Mouse (Mus musculus) monocyte, adult 2 months (primary cell): ENCODE results near the gene Tspan14.

Source experiments
- DNase-seq, 2 experiments: peaks; one replicate each; pipeline ENCODE4 v3.0.0; 2022; ENCODE audit warnings: low spot score in 2 of 2, low read depth in 1 of 2

Tspan14 gene

DNA sequence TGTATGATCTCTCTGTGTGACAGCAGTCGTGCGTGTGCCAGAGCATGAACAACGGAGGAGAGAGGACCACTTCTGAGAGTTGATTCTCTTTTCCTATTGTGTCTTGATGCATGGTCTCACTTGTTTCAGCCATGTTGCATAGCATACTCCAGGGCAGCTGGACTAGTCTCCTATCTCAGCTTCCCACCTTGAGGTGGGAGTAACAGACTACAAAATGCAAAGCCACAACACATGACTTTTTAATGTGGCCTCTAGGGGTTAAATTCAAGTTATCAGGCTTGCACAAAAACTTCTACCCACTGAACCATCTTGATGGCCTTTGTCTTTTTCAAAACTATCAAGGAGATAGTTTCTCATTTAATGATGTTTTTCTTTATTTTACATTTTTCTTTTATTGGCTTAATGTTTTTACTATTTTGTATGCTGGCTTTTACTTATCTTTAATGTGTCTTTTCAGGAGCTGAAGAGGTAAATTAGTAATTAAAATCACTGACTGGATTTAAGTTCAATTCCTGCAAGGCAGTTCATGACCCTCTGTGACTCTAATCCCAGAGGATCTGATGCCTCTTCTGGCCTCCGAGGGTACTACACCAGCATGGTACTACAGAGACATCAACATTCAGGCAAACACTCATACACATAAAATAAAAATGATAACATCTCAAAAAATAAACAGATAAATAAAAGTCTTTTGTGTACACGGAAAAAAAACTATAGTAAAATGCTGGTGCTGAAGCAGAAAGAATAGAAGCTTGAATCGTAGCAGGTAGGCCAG, 80.0 kb downstream of the Tspan14 start:
- no peak for DNase-seq

GRCm38 (mm10) chr14:40885752-40886151, 80.9 kb downstream of the Tspan14 start:
- no peak for DNase-seq

DNA sequence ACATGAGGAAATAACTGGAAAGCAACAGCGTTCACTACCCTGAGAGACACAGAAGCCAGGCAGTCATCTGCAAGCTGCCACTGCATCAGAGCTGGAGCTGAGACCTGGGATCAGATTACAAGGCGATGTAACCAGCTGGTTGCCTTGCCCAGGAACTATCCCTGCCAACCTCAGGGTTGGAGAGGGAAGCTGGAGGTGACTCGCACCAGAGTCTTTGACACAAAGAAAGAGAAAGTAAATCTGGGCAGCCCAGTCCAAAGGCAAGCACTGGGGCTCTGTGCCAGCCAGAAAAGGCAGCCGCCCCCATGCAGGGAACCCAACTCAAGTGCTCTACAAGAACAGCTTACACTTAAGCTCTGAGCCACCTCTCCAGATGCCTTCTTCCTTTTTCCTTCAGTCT, 81.4 kb downstream of the Tspan14 start:
- DNase-seq, result no peak

DNA sequence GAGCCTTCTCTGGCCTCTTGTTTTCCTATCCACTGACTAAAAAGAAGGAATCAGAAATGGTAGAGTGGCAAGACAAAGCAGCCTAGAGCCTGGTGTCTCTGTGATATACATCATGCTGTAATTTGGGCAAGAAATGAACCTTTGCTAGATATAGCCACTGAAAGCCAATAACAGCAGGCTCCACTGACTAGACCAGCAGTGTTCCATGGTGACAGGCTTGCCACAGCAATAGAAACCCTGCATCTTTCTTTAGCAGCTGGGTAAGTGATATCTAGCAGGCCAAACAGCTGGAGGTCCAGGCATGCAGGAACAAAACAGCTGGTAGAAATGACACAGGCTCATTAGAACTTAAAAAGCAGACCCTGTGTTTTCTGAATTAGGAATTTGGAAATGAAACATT, 92.0 kb downstream of the Tspan14 start:
- DNase-seq, result no peak

- DNase-seq, result no peak
Measured at GRCm38 (mm10) chr14:40873961-40874360, 92.6 kb downstream of the Tspan14 start.

DNA sequence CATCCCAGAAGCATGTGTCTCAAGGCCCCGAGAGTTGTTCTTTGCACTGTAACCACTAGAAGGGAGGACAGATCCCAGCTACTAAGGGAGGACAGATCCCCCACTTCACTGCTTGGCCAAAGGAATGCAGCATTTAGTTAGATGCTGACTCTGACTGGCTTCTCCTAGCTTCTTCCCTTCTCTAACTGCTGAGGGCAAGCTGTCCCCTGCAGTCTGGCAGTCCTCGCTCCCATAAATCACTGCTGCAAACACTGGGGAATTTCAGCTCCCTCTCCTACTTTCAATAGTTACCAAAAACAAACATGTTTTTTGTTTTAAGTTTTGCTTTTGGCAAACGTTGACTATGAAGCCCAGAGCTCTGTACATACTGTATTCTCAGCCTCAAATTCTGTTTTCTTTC, 96.0 kb downstream of the Tspan14 start:
- DNase-seq, result no peak

DNA sequence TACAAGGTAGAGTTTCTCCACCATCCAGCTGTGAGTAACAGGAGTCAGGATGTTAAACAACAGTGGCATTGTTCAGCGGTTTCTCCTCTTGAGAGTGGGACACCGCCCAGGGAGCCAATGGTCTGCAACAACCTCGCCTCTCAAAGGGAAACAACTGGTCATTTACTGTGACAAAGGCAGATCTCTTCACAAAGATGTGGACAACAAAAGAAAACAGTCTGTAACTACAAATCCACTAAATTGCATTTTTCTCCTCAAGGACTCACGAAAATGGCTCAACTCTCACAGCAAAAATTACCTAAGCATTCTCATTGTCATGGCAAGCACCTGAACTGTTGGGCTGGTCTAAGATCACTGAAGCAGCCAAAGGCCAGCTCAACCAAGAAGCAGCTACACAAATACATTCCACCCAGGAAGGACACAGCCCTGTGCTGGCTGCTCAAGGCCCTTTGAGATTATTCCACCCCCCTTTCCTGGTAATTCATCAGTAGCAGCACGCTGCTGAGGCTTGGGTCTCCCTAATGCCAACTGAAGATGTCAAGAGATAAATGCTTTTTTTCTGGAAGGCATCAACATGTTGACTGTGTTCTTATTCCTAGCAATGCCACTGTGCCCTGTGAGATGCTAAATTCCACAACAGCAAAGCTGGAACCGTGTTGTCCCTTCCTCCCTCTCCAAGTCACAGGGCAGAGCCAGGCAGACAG, 101.6 kb downstream of the Tspan14 start:
- DNase-seq, result no peak

GRCm38 (mm10) chr14:40863659-40864058, 102.9 kb downstream of the Tspan14 start:
- no peak for DNase-seq

DNA sequence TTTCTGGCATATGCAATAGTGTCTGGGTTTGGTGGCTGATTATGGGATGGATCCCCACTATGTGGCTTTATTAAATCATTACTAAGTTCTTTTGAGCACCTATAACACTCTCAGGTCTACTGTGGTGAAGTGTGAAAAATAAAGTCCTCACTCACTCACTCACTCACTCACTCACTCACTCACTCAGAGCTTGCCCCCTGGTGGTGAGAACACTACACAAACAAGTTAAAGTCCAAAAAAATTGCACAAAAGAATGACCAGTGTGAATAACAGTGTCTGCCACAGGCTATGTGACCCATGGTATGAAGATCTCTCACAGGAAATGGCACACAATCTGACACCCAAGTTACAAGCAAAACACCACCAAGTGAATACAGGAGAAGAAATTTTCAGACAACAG, 103.6 kb downstream of the Tspan14 start:
- no peak for DNase-seq
